Mouse (Mus musculus): Measurements from ENCODE around the gene Angptl2. TPM values are rescaled to one million over a fixed set of nuclear protein-coding genes. Genes with fewer than 3 reads are reported as not detected.
A peak's percentile ranks its signal among the peaks of the same experiment; 100 is the strongest.

The Angptl2 gene
- polyA plus RNA-seq, 1 experiment: 17.2 TPM

- DNase-seq (ENCODE audit: low read depth): no peak
- no peak for TF ChIP-seq CTCF (IDR thresholded peaks at IDR 0.05; ENCODE audit: borderline replicate concordance, extremely low read depth, insufficient read depth, insufficient read length)
- no peak for TF ChIP-seq POLR2A (IDR thresholded peaks at IDR 0.05; ENCODE audit: borderline replicate concordance, extremely low read depth, insufficient read depth, insufficient read length, poor library complexity, severe bottlenecking)
These were observed 17.1 kb downstream of the Angptl2 start for GRCm38 (mm10) chr2:33232782-33233570.

- no peak for TF ChIP-seq CTCF (IDR thresholded peaks at IDR 0.05; ENCODE audit: borderline replicate concordance, extremely low read depth, insufficient read depth, insufficient read length)
- TF ChIP-seq POLR2A (IDR thresholded peaks at IDR 0.05; ENCODE audit: borderline replicate concordance, extremely low read depth, insufficient read depth, insufficient read length, poor library complexity, severe bottlenecking): no peak
- DNase-seq (ENCODE audit: low read depth): no peak
These were observed 18.0 kb downstream of the Angptl2 start for GRCm38 (mm10) chr2:33233856-33234255.

- no peak for TF ChIP-seq CTCF (IDR thresholded peaks at IDR 0.05; ENCODE audit: borderline replicate concordance, extremely low read depth, insufficient read depth, insufficient read length)
- no peak for DNase-seq (ENCODE audit: low read depth)
These were observed 19.0 kb downstream of the Angptl2 start for GRCm38 (mm10) chr2:33234848-33235247.

- TF ChIP-seq POLR2A (IDR thresholded peaks at IDR 0.05; ENCODE audit: borderline replicate concordance, extremely low read depth, insufficient read depth, insufficient read length, poor library complexity, severe bottlenecking) (no peak), CTCF (IDR thresholded peaks at IDR 0.05; ENCODE audit: borderline replicate concordance, extremely low read depth, insufficient read depth, insufficient read length) (no peak)
These were observed 21.7 kb downstream of the Angptl2 start for GRCm38 (mm10) chr2:33237581-33237980.

GRCm38 (mm10) chr2:33244880-33245279, 29.0 kb downstream of the Angptl2 start:
- TF ChIP-seq POLR2A (IDR thresholded peaks at IDR 0.05; ENCODE audit: borderline replicate concordance, extremely low read depth, insufficient read depth, insufficient read length, poor library complexity, severe bottlenecking): no peak
- TF ChIP-seq CTCF (IDR thresholded peaks at IDR 0.05; ENCODE audit: borderline replicate concordance, extremely low read depth, insufficient read depth, insufficient read length): no peak
- no peak for DNase-seq (ENCODE audit: low read depth)

More at GRCm38 (mm10) chr2:33237581-33237980, 21.7 kb downstream of the Angptl2 start:
- DNase-seq (ENCODE audit: low read depth): no peak

- no peak for TF ChIP-seq POLR2A (IDR thresholded peaks at IDR 0.05; ENCODE audit: borderline replicate concordance, extremely low read depth, insufficient read depth, insufficient read length, poor library complexity, severe bottlenecking)
- TF ChIP-seq CTCF (IDR thresholded peaks at IDR 0.05; ENCODE audit: borderline replicate concordance, extremely low read depth, insufficient read depth, insufficient read length): no peak
- DNase-seq (ENCODE audit: low read depth): no peak
These were observed 29.5 kb downstream of the Angptl2 start for GRCm38 (mm10) chr2:33245350-33245749.

- DNase-seq (ENCODE audit: low read depth): no peak
- TF ChIP-seq POLR2A (IDR thresholded peaks at IDR 0.05; ENCODE audit: borderline replicate concordance, extremely low read depth, insufficient read depth, insufficient read length, poor library complexity, severe bottlenecking) (no peak), CTCF (IDR thresholded peaks at IDR 0.05; ENCODE audit: borderline replicate concordance, extremely low read depth, insufficient read depth, insufficient read length) (no peak)
These were observed 31.0 kb downstream of the Angptl2 start for GRCm38 (mm10) chr2:33246841-33247240.

GRCm38 (mm10) chr2:33248549-33248948, 32.7 kb downstream of the Angptl2 start:
- no peak for TF ChIP-seq CTCF (IDR thresholded peaks at IDR 0.05; ENCODE audit: borderline replicate concordance, extremely low read depth, insufficient read depth, insufficient read length)

GRCm38 (mm10) chr2:33249922-33250633, 34.2 kb downstream of the Angptl2 start:
- TF ChIP-seq POLR2A (IDR thresholded peaks at IDR 0.05; ENCODE audit: borderline replicate concordance, extremely low read depth, insufficient read depth, insufficient read length, poor library complexity, severe bottlenecking): no peak
- no peak for TF ChIP-seq CTCF (IDR thresholded peaks at IDR 0.05; ENCODE audit: borderline replicate concordance, extremely low read depth, insufficient read depth, insufficient read length)
- no peak for DNase-seq (ENCODE audit: low read depth)

More at GRCm38 (mm10) chr2:33248549-33248948, 32.7 kb downstream of the Angptl2 start:
- DNase-seq (ENCODE audit: low read depth): no peak

- TF ChIP-seq POLR2A (IDR thresholded peaks at IDR 0.05; ENCODE audit: borderline replicate concordance, extremely low read depth, insufficient read depth, insufficient read length, poor library complexity, severe bottlenecking) (no peak), CTCF (IDR thresholded peaks at IDR 0.05; ENCODE audit: borderline replicate concordance, extremely low read depth, insufficient read depth, insufficient read length) (no peak)
- no peak for DNase-seq (ENCODE audit: low read depth)
These were observed 36.9 kb downstream of the Angptl2 start for GRCm38 (mm10) chr2:33252751-33253150.

- peak; percentile 45 for DNase-seq (ENCODE audit: low read depth)
- no peak for TF ChIP-seq CTCF (IDR thresholded peaks at IDR 0.05; ENCODE audit: borderline replicate concordance, extremely low read depth, insufficient read depth, insufficient read length)
- TF ChIP-seq POLR2A (IDR thresholded peaks at IDR 0.05; ENCODE audit: borderline replicate concordance, extremely low read depth, insufficient read depth, insufficient read length, poor library complexity, severe bottlenecking): no peak
These were observed 37.8 kb downstream of the Angptl2 start for GRCm38 (mm10) chr2:33253572-33254190.
